Mouse (Mus musculus): ENCODE results near the gene Rasgef1a. TPM values are rescaled to one million over a fixed set of nuclear protein-coding genes. Genes with fewer than 3 reads are reported as not detected.

The Rasgef1a gene
- total and polyA plus RNA-seq, 2 experiments from 2014 or later, result 6.5 to 14.3 TPM

GRCm38 (mm10) chr6:118045892-118046291 lies 34.7 kb downstream of the Rasgef1a start:
- no peaks in the 10 kb centered on the region for H3K9me3 ChIP-seq (ENCODE audit: low read length)
- 56% methylated on average over 7 of the region's 7 CpGs for WGBS
- no peaks in the 10 kb centered on the region for H3K27me3 ChIP-seq (ENCODE audit: insufficient read depth, low read length)
- H3K4me3 ChIP-seq (ENCODE audit: low read length), result no peak overlapping the region
- H3K36me3 ChIP-seq (ENCODE audit: insufficient read depth, low read length), result no peaks in the 10 kb centered on the region
- ATAC-seq (no peak), DNase-seq (ENCODE audit: low spot score) (no peak)
- H3K4me2 ChIP-seq (ENCODE audit: low read depth, low read length), result no peak overlapping the region
- H3K4me1 ChIP-seq (ENCODE audit: insufficient read depth, low read length), result no peaks in the 10 kb centered on the region
- H3K9ac ChIP-seq (replicated peaks; ENCODE audit: low read length), result no peak overlapping the region
- TF ChIP-seq CTCF (IDR thresholded peaks at IDR 0.05; ENCODE audit: low read depth), result no peak
- no peak overlapping the region for H3K27ac ChIP-seq

- Histone ChIP-seq H3K27me3 (ENCODE audit: insufficient read depth, low read length) (no peaks in the 10 kb centered on the region), H3K4me3 (ENCODE audit: low read length) (no peak overlapping the region), H3K27ac (no peak overlapping the region), H3K4me1 (ENCODE audit: insufficient read depth, low read length) (no peaks in the 10 kb centered on the region), H3K4me2 (ENCODE audit: low read depth, low read length) (no peak overlapping the region), H3K36me3 (ENCODE audit: insufficient read depth, low read length) (no peaks in the 10 kb centered on the region), H3K9me3 (ENCODE audit: low read length) (no peaks in the 10 kb centered on the region), H3K9ac (replicated peaks; ENCODE audit: low read length) (no peak overlapping the region)
- DNase-seq (ENCODE audit: low spot score), result no peak
- no peak for TF ChIP-seq CTCF (IDR thresholded peaks at IDR 0.05; ENCODE audit: low read depth)
- WGBS, result 88% methylated on average over 3 of the region's 3 CpGs
- no peak for ATAC-seq
These were observed 35.3 kb downstream of the Rasgef1a start for GRCm38 (mm10) chr6:118046511-118046910.

DNA sequence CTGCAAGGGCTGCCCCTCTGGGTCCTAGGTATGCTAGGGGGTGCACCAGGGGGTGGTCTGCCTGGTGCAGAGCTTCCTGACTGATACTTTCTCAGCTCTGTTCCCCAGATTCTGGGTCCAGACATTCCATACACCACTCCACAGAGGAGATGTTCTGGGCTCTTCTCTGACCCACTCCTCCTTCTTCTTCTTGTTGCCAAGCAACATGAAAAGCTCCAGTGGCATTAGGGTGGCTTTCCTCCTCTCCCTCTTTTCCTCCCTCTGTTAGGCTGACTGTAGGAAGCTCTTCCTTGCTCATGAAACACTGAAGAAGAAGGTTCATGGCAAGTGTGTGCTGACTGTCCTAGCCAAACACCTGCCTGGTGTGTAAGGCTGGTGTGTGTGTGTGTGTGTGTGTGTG lies 35.7 kb downstream of the Rasgef1a start:
- DNase-seq (ENCODE audit: low spot score), result no peak
- H3K9ac ChIP-seq (replicated peaks; ENCODE audit: low read length), result no peak overlapping the region
- H3K36me3 ChIP-seq (ENCODE audit: insufficient read depth, low read length), result no peaks in the 10 kb centered on the region
- no peak for TF ChIP-seq CTCF (IDR thresholded peaks at IDR 0.05; ENCODE audit: low read depth)
- H3K4me3 ChIP-seq (ENCODE audit: low read length), result no peak overlapping the region
- H3K27me3 ChIP-seq (ENCODE audit: insufficient read depth, low read length), result no peaks in the 10 kb centered on the region
- no peaks in the 10 kb centered on the region for H3K9me3 ChIP-seq (ENCODE audit: low read length)
- no peak overlapping the region for H3K4me2 ChIP-seq (ENCODE audit: low read depth, low read length)
- H3K27ac ChIP-seq, result no peak overlapping the region
- ATAC-seq, result 0 out of 2 replicates have a peak, but pooled peaks have one; percentile 50
- no peaks in the 10 kb centered on the region for H3K4me1 ChIP-seq (ENCODE audit: insufficient read depth, low read length)

DNA sequence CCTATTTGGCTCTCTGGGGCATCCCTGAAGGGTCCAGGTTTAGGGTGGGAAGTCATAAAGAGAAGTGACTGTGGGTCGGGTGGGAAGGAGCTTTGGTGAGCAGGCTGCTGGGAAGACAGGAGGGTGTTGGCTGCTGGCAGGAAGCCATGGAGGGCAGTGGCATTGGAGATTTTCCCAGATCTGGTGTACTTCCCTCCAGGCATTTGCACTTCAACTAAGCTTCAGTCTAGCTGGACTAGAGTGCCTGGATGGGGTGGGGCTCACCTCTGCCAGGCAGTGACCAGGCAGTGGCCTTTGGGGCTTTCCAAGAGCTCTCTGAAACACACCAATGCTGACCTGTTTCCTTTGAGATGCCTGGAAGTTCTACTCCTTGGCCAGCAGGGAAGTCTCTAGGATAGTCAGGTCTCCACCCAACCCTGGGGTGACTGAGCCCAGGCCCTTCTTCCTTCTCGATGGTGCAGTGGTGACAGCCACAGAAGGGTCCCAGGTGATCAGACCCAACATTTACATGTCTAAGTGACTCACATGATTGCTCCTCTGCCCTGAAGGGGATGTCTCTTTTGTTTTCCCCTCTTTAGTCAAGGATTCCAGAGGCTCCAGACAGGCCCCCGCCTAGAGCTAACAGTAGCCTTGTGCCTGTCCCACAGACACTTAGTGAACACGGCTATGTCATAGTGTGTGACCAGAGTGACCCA lies 36.7 kb downstream of the Rasgef1a start:
- WGBS, result 65% methylated on average over 4 of the region's 4 CpGs
- H3K9ac ChIP-seq (replicated peaks; ENCODE audit: low read length), result no peak overlapping the region
- no peak for ATAC-seq
- H3K4me2 ChIP-seq (ENCODE audit: low read depth, low read length), result no peak overlapping the region
- H3K4me1 ChIP-seq (ENCODE audit: insufficient read depth, low read length), result no peaks in the 10 kb centered on the region
- no peak for TF ChIP-seq CTCF (IDR thresholded peaks at IDR 0.05; ENCODE audit: low read depth)
- no peak overlapping the region for H3K4me3 ChIP-seq (ENCODE audit: low read length)
- no peaks in the 10 kb centered on the region for H3K9me3 ChIP-seq (ENCODE audit: low read length)
- H3K27ac ChIP-seq, result no peak overlapping the region
- H3K36me3 ChIP-seq (ENCODE audit: insufficient read depth, low read length), result no peaks in the 10 kb centered on the region
- peak; percentile 31 for DNase-seq (ENCODE audit: low spot score)
- H3K27me3 ChIP-seq (ENCODE audit: insufficient read depth, low read length), result no peaks in the 10 kb centered on the region

GRCm38 (mm10) chr6:118049776-118050175 lies 38.5 kb downstream of the Rasgef1a start:
- H3K4me2 ChIP-seq (ENCODE audit: low read depth, low read length), result no peak overlapping the region
- no peak for TF ChIP-seq CTCF (IDR thresholded peaks at IDR 0.05; ENCODE audit: low read depth)
- H3K9me3 ChIP-seq (ENCODE audit: low read length), result no peaks in the 10 kb centered on the region
- no peaks in the 10 kb centered on the region for H3K4me1 ChIP-seq (ENCODE audit: insufficient read depth, low read length)
- DNase-seq (ENCODE audit: low spot score) (no peak), ATAC-seq (no peak)
- H3K4me3 ChIP-seq (ENCODE audit: low read length), result no peak overlapping the region
- no peaks in the 10 kb centered on the region for H3K27me3 ChIP-seq (ENCODE audit: insufficient read depth, low read length)
- no peaks in the 10 kb centered on the region for H3K36me3 ChIP-seq (ENCODE audit: insufficient read depth, low read length)
- no peak overlapping the region for H3K9ac ChIP-seq (replicated peaks; ENCODE audit: low read length)
- no peak overlapping the region for H3K27ac ChIP-seq
- 88% methylated on average over 6 of the region's 6 CpGs for WGBS

GRCm38 (mm10) chr6:118051474-118051873 lies 40.2 kb downstream of the Rasgef1a start:
- Histone ChIP-seq H3K27me3 (ENCODE audit: insufficient read depth, low read length) (no peaks in the 10 kb centered on the region), H3K36me3 (ENCODE audit: insufficient read depth, low read length) (no peaks in the 10 kb centered on the region), H3K9me3 (ENCODE audit: low read length) (no peaks in the 10 kb centered on the region), H3K4me2 (ENCODE audit: low read depth, low read length) (no peak overlapping the region), H3K4me1 (ENCODE audit: insufficient read depth, low read length) (no peaks in the 10 kb centered on the region), H3K27ac (no peak overlapping the region), H3K9ac (replicated peaks; ENCODE audit: low read length) (no peak overlapping the region), H3K4me3 (ENCODE audit: low read length) (no peak overlapping the region)
- ATAC-seq, result no peak
- DNase-seq (ENCODE audit: low spot score), result no peak
- no peak for TF ChIP-seq CTCF (IDR thresholded peaks at IDR 0.05; ENCODE audit: low read depth)
- WGBS, result 80% methylated on average over 4 of the region's 4 CpGs

- Histone ChIP-seq H3K27ac (no peak overlapping the region), H3K4me2 (ENCODE audit: low read depth, low read length) (no peak overlapping the region), H3K9ac (replicated peaks; ENCODE audit: low read length) (no peak overlapping the region), H3K9me3 (ENCODE audit: low read length) (no peaks in the 10 kb centered on the region), H3K36me3 (ENCODE audit: insufficient read depth, low read length) (no peaks in the 10 kb centered on the region), H3K4me1 (ENCODE audit: insufficient read depth, low read length) (no peaks in the 10 kb centered on the region), H3K4me3 (ENCODE audit: low read length) (no peak overlapping the region), H3K27me3 (ENCODE audit: insufficient read depth, low read length) (no peaks in the 10 kb centered on the region)
- no peak for ATAC-seq
- 83% methylated on average over 10 of the region's 10 CpGs for WGBS
- TF ChIP-seq CTCF (IDR thresholded peaks at IDR 0.05; ENCODE audit: low read depth), result no peak
- DNase-seq (ENCODE audit: low spot score), result no peak
These were observed 44.0 kb downstream of the Rasgef1a start for GRCm38 (mm10) chr6:118055209-118055608.

Data from hindbrain, postnatal 0 days (tissue).